Mouse (Mus musculus): ENCODE measurements around the gene Rab11a. TPM values are rescaled to one million over a fixed set of nuclear protein-coding genes. Genes with fewer than 3 reads are reported as not detected.

The Rab11a gene
- 594 and 764 TPM in 2 replicates for polyA plus RNA-seq (2015; fragmentation: Nextera tagmentation; extraction: Ambion mirVana)

GRCm38 (mm10) chr9:64737406-64738201 is at the start of gene Rab11a:
Gene Rab11a, minus strand, starts transcription at chr9:64737758.

Small RNA genes within 50 kb of the gene (microRNA-seq; reads per million reads assigned to microRNA genes)
- gene Gm47308 (ENCODE audit: borderline replicate concordance, insufficient number of aligned reads): not detected

Other genes starting within 250 kb of the Rab11a start
- 4.6 and 6.3 TPM in 2 replicates for gene Dennd4a, start 73.6 kb upstream of the Rab11a start, polyA plus RNA-seq (2015; fragmentation: Nextera tagmentation; extraction: Ambion mirVana)
- gene Slc24a1, start 213.8 kb upstream of the Rab11a start, polyA plus RNA-seq (2015; fragmentation: Nextera tagmentation; extraction: Ambion mirVana): 0.02 and 0.04 TPM in 2 replicates
- 29.1 and 36.5 TPM in 2 replicates for gene Ints14, start 223.1 kb upstream of the Rab11a start, polyA plus RNA-seq (2015; fragmentation: Nextera tagmentation; extraction: Ambion mirVana)